Mouse (Mus musculus) forebrain, postnatal 0 days (tissue): ENCODE measurements around the gene Acot12. TPM values are rescaled to one million over a fixed set of nuclear protein-coding genes. Genes with fewer than 3 reads are reported as not detected.
A peak's percentile ranks its signal among the peaks of the same experiment; 100 is the strongest.

Source experiments
- ATAC-seq: fragments of 200-750 bp; cut with Nextera tagmentation; 2 replicates; pipeline ENCODE4 v1.8.0; 2017; ENCODE audit warnings: mild to moderate bottlenecking, moderate library complexity
- DNase-seq: peaks from one replicate; pipeline ENCODE4 v3.0.0-alpha.2; 2015
- H3K27ac ChIP-seq: fragments of 300-500 bp; sonication (generic); 2 replicates; pipeline ENCODE4 v1.5.1; 2014; ENCODE audit warnings: low read depth, mild to moderate bottlenecking, antibody characterized with exemption, low read length, moderate library complexity, mixed read lengths
- H3K27me3 ChIP-seq: fragments of 300-500 bp; sonication (generic); 2 replicates; pipeline ENCODE4 v1.6.1; 2014; ENCODE audit warnings: mild to moderate bottlenecking, low read length, mixed read lengths; ENCODE audit not compliant: insufficient read depth
- H3K36me3 ChIP-seq: fragments of 300-500 bp; sonication (generic); 2 replicates; pipeline ENCODE4 v1.6.1; 2014; ENCODE audit warnings: mild to moderate bottlenecking, moderate library complexity; ENCODE audit not compliant: insufficient read depth
- H3K4me1 ChIP-seq: fragments of 300-500 bp; sonication (generic); 2 replicates; pipeline ENCODE4 v1.6.1; 2014; ENCODE audit warnings: antibody characterized with exemption; ENCODE audit not compliant: insufficient read depth
- H3K4me2 ChIP-seq: fragments of 300-500 bp; sonication (generic); 2 replicates; pipeline ENCODE4 v1.6.1; 2014; ENCODE audit warnings: low read depth, mild to moderate bottlenecking, moderate library complexity
- H3K4me3 ChIP-seq: fragments of 300-500 bp; sonication (generic); 2 replicates; pipeline ENCODE4 v1.5.1; 2014; ENCODE audit warnings: low read depth, low read length, mixed read lengths
- H3K9ac ChIP-seq: fragments of 300-500 bp; sonication (generic); 2 replicates; pipeline ENCODE4 v1.6.1; 2014; ENCODE audit warnings: mild to moderate bottlenecking
- H3K9me3 ChIP-seq: fragments of 300-500 bp; sonication (generic); 2 replicates; pipeline ENCODE4 v1.6.1; 2016; ENCODE audit warnings: low read length
- CTCF ChIP-seq: sonication (generic); IDR thresholded peaks from 2 replicates; pipeline ENCODE4 v1.5.1; 2016; ENCODE audit warnings: antibody characterized with exemption, control low read depth, low read depth
- WGBS: fragments of 180-500 bp; shearing (Covaris S2); extraction: QIAGEN DNeasy Blood & Tissue Kit; methylation state at CpG from one replicate; pipeline ENCODE4 v1.1.7; 2014; 5-methylcytosine and 5-hydroxymethylcytosine counted together
- polyA plus RNA-seq: library from polyadenylated mRNA; unstranded; fragments of >200 nt; fragmentation: Nextera tagmentation; extraction: Ambion mirVana; gene quantifications from 2 replicates; pipeline ENCODE4 v1.2.1, GENCODE M21; 2015
- total RNA-seq: library from RNA; depleted of rRNA; stranded (reverse); fragments of >200 nt; gene quantifications from 2 replicates; pipeline ENCODE4 v1.2.3, GENCODE M21; 2014; rRNA removed

Gene Acot12
- total RNA-seq (0.14 and 0.15 TPM in 2 replicates), polyA plus RNA-seq (0.10 and 0.34 TPM in 2 replicates)

- Histone ChIP-seq H3K36me3 (no peaks in the 10 kb centered on the region), H3K9me3 (no peaks in the 10 kb centered on the region), H3K4me2 (peak within 1 kb of the TSS; percentile 79), H3K27me3 (no peaks in the 10 kb centered on the region), H3K4me1 (0 out of 2 replicates have a peak, but pooled peaks cover 11% of the 10 kb centered on the region), H3K4me3 (peak within 1 kb of the TSS; percentile 41), H3K27ac (no peak within 1 kb of the TSS), H3K9ac (peak within 1 kb of the TSS; percentile 55)
- peak; percentile 72 for ATAC-seq
- 5% methylated on average over 45 of the region's 45 CpGs for WGBS
- no peak for DNase-seq
- 0 out of 2 replicates have a peak, but pooled peaks have one; percentile 2 for TF ChIP-seq CTCF
Measured at GRCm38 (mm10) chr13:91741280-91742047, at the start of gene Acot12. Gene Acot12, plus strand, starts transcription at chr13:91741512.

- Histone ChIP-seq H3K4me3 (no peak overlapping the region), H3K27me3 (no peaks in the 10 kb centered on the region), H3K4me1 (no peaks in the 10 kb centered on the region), H3K9me3 (no peaks in the 10 kb centered on the region), H3K36me3 (peaks cover 15% of the 10 kb centered on the region), H3K9ac (no peak overlapping the region), H3K27ac (no peak overlapping the region), H3K4me2 (no peak overlapping the region)
- WGBS = 51% methylated on average over 7 of the region's 7 CpGs
- ATAC-seq = no peak
- no peak for TF ChIP-seq CTCF
- no peak for DNase-seq
Measured at GRCm38 (mm10) chr13:91693615-91694014, 47.7 kb upstream of the Acot12 start.

- H3K9me3 ChIP-seq = no peaks in the 10 kb centered on the region
- peaks cover 10% of the 10 kb centered on the region; the same call in 1 of the 2 replicates for H3K36me3 ChIP-seq
- H3K4me1 ChIP-seq = no peaks in the 10 kb centered on the region
- no peak for TF ChIP-seq CTCF
- 86% methylated on average over 2 of the region's 2 CpGs for WGBS
- H3K4me3 ChIP-seq = no peak overlapping the region
- H3K9ac ChIP-seq = no peak overlapping the region
- H3K27ac ChIP-seq = no peak overlapping the region
- no peak overlapping the region for H3K4me2 ChIP-seq
- H3K27me3 ChIP-seq = no peaks in the 10 kb centered on the region
- ATAC-seq (no peak), DNase-seq (no peak)
Measured at GRCm38 (mm10) chr13:91695406-91695805, 45.9 kb upstream of the Acot12 start.

- Histone ChIP-seq H3K4me2 (no peak overlapping the region), H3K4me3 (no peak overlapping the region), H3K9ac (no peak overlapping the region), H3K4me1 (no peaks in the 10 kb centered on the region), H3K36me3 (peaks cover 5% of the 10 kb centered on the region; the same call in 1 of the 2 replicates), H3K27me3 (no peaks in the 10 kb centered on the region), H3K27ac (no peak overlapping the region), H3K9me3 (no peaks in the 10 kb centered on the region)
- 78% methylated on average over 2 of the region's 2 CpGs for WGBS
- DNase-seq (no peak), ATAC-seq (no peak)
- no peak for TF ChIP-seq CTCF
Measured at GRCm38 (mm10) chr13:91696109-91696645, 45.1 kb upstream of the Acot12 start.

- DNase-seq (peak; percentile 83), ATAC-seq (peak; percentile 60)
- no peaks in the 10 kb centered on the region for H3K4me1 ChIP-seq
- H3K4me2 ChIP-seq = no peak overlapping the region
- no peak overlapping the region for H3K9ac ChIP-seq
- no peaks in the 10 kb centered on the region for H3K9me3 ChIP-seq
- WGBS = 13% methylated on average over 3 of the region's 3 CpGs
- TF ChIP-seq CTCF = peak; percentile 80
- peaks cover 10% of the 10 kb centered on the region; the same call in 1 of the 2 replicates for H3K36me3 ChIP-seq
- no peak overlapping the region for H3K4me3 ChIP-seq
- H3K27me3 ChIP-seq = no peaks in the 10 kb centered on the region
- H3K27ac ChIP-seq = no peak overlapping the region
Measured at GRCm38 (mm10) chr13:91697011-91697410, 44.3 kb upstream of the Acot12 start.

GRCm38 (mm10) chr13:91702337-91702736 lies 39.0 kb upstream of the Acot12 start:
- TF ChIP-seq CTCF = no peak
- H3K36me3 ChIP-seq = peaks cover 12% of the 10 kb centered on the region; the same call in 1 of the 2 replicates
- ATAC-seq (peak; percentile 40), DNase-seq (no peak)
- 87% methylated on average over 6 of the region's 6 CpGs for WGBS
- no peak overlapping the region for H3K27ac ChIP-seq
- no peaks in the 10 kb centered on the region for H3K27me3 ChIP-seq
- no peak overlapping the region for H3K4me3 ChIP-seq
- H3K4me2 ChIP-seq = no peak overlapping the region
- no peaks in the 10 kb centered on the region for H3K9me3 ChIP-seq
- H3K9ac ChIP-seq = no peak overlapping the region
- no peaks in the 10 kb centered on the region for H3K4me1 ChIP-seq

GRCm38 (mm10) chr13:91719487-91719886 lies 21.8 kb upstream of the Acot12 start:
- DNase-seq = no peak
- Histone ChIP-seq H3K27ac (no peak overlapping the region), H3K4me3 (no peak overlapping the region), H3K4me2 (no peak overlapping the region), H3K9ac (no peak overlapping the region), H3K36me3 (no peaks in the 10 kb centered on the region), H3K9me3 (no peaks in the 10 kb centered on the region), H3K4me1 (no peaks in the 10 kb centered on the region), H3K27me3 (no peaks in the 10 kb centered on the region)
- ATAC-seq = no peak
- 88% methylated on average over 6 of the region's 6 CpGs for WGBS
- TF ChIP-seq CTCF = no peak
